Mouse (Mus musculus) kidney, embryonic 16.5 days (tissue): Measurements from ENCODE around the gene Dok4. TPM values are rescaled to one million over a fixed set of nuclear protein-coding genes. Genes with fewer than 3 reads are reported as not detected.

Experiments
- ATAC-seq: fragments of 200-750 bp; cut with Nextera tagmentation; 2 replicates; pipeline ENCODE4 v1.8.0; 2017; ENCODE audit warnings: moderate TSS enrichment; ENCODE audit not compliant: low FRiP score, low TSS enrichment
- H3K27ac ChIP-seq: fragments of 300-500 bp; sonication (generic); 2 replicates; pipeline ENCODE4 v1.5.1; 2014; ENCODE audit warnings: low read length
- H3K27me3 ChIP-seq: fragments of 300-500 bp; sonication (generic); 2 replicates; pipeline ENCODE4 v1.6.1; 2014; ENCODE audit warnings: low read length, control low read depth, mixed read lengths; ENCODE audit not compliant: insufficient read depth
- H3K36me3 ChIP-seq: fragments of 300-500 bp; sonication (generic); 2 replicates; pipeline ENCODE4 v1.6.1; 2014; ENCODE audit warnings: low read length, control low read depth, mixed read lengths; ENCODE audit not compliant: insufficient read depth
- H3K4me1 ChIP-seq: fragments of 300-500 bp; sonication (generic); 2 replicates; pipeline ENCODE4 v1.6.1; 2014; ENCODE audit warnings: low read length, control low read depth, mixed read lengths; ENCODE audit not compliant: insufficient read depth
- H3K4me2 ChIP-seq: fragments of 300-500 bp; sonication (generic); replicated peaks from 2 replicates; pipeline ENCODE4 v1.6.1; 2014; ENCODE audit warnings: low read depth, low read length
- H3K4me3 ChIP-seq: fragments of 300-500 bp; sonication (generic); 2 replicates; pipeline ENCODE4 v1.5.1; 2014; ENCODE audit warnings: mild to moderate bottlenecking, low read length
- H3K9ac ChIP-seq: fragments of 300-500 bp; sonication (generic); replicated peaks from 2 replicates; pipeline ENCODE4 v1.6.1; 2014; ENCODE audit warnings: low read length
- H3K9me3 ChIP-seq: fragments of 300-500 bp; sonication (generic); 2 replicates; pipeline ENCODE4 v1.6.1; 2016; ENCODE audit warnings: low read length, control low read depth
- WGBS: fragments of 180-500 bp; shearing (Covaris S2); extraction: QIAGEN DNeasy Blood & Tissue Kit; methylation state at CpG from one replicate; pipeline ENCODE4 v1.1.7; 2014; 5-methylcytosine and 5-hydroxymethylcytosine counted together
- polyA plus RNA-seq: library from polyadenylated mRNA; unstranded; fragments of >200 nt; fragmentation: Nextera tagmentation; extraction: Ambion mirVana; gene quantifications from 2 replicates; pipeline ENCODE4 v1.2.1, GENCODE M21; 2015

The Dok4 gene
- polyA plus RNA-seq, 1 experiment from 2014 or later: 39.3 TPM

GRCm38 (mm10) chr8:94914701-94915101 is 38.6 kb upstream of the Dok4 start:
- peak overlapping the region; percentile 29; the same call in 1 of the 2 replicates for H3K9ac ChIP-seq
- no peak for ATAC-seq
- no peaks in the 10 kb centered on the region for H3K9me3 ChIP-seq
- H3K4me3 ChIP-seq: no peak overlapping the region
- 0 out of 2 replicates have a peak, but pooled peaks cover 6% of the 10 kb centered on the region for H3K27me3 ChIP-seq
- WGBS: 48% methylated on average over 3 of the region's 3 CpGs
- peaks cover 4% of the 10 kb centered on the region; the same call in 1 of the 2 replicates for H3K36me3 ChIP-seq
- H3K27ac ChIP-seq: 0 out of 2 replicates have a peak overlapping the region, but pooled peaks have one; percentile 15
- H3K4me1 ChIP-seq: peaks cover 36% of the 10 kb centered on the region
- H3K4me2 ChIP-seq: peak overlapping the region; percentile 6; the same call in 1 of the 2 replicates

GRCm38 (mm10) chr8:94914256-94914655 is 38.1 kb upstream of the Dok4 start:
- Histone ChIP-seq H3K9me3 (no peaks in the 10 kb centered on the region), H3K27ac (no peak overlapping the region), H3K4me2 (no peak overlapping the region), H3K36me3 (peaks cover 8% of the 10 kb centered on the region; the same call in 1 of the 2 replicates), H3K9ac (no peak overlapping the region), H3K27me3 (0 out of 2 replicates have a peak, but pooled peaks cover 6% of the 10 kb centered on the region), H3K4me1 (peaks cover 36% of the 10 kb centered on the region), H3K4me3 (no peak overlapping the region)
- 83% methylated on average over 6 of the region's 6 CpGs for WGBS
- no peak for ATAC-seq

GRCm38 (mm10) chr8:94913061-94913660 is 37.0 kb upstream of the Dok4 start:
- 11% methylated on average over 70 of the region's 77 CpGs for whole genome bisulfite sequencing
- H3K27ac ChIP-seq: no peak overlapping the region
- peak overlapping the region; percentile 73 for H3K4me2 ChIP-seq
- peaks cover 40% of the 10 kb centered on the region for H3K4me1 ChIP-seq
- peak overlapping the region; percentile 46 for H3K4me3 ChIP-seq
- 0 out of 2 replicates have a peak, but pooled peaks cover 6% of the 10 kb centered on the region for H3K27me3 ChIP-seq
- H3K36me3 ChIP-seq: peaks cover 12% of the 10 kb centered on the region; the same call in 1 of the 2 replicates
- ATAC-seq: peak; percentile 40; the same call in 1 of the 2 replicates
- H3K9ac ChIP-seq: peak overlapping the region; percentile 54
- H3K9me3 ChIP-seq: no peaks in the 10 kb centered on the region

- Histone ChIP-seq H3K9me3 (no peaks in the 10 kb centered on the region), H3K4me1 (peaks cover 38% of the 10 kb centered on the region), H3K4me2 (no peak overlapping the region), H3K27ac (peak overlapping the region; percentile 66), H3K27me3 (0 out of 2 replicates have a peak, but pooled peaks cover 5% of the 10 kb centered on the region), H3K4me3 (no peak overlapping the region), H3K9ac (no peak overlapping the region), H3K36me3 (peaks cover 31% of the 10 kb centered on the region)
- WGBS: 5% methylated on average over 4 of the region's 4 CpGs
- no peak for ATAC-seq
Observed at GRCm38 (mm10) chr8:94908847-94909246, 32.7 kb upstream of the Dok4 start.

GRCm38 (mm10) chr8:94907591-94908300 is 31.6 kb upstream of the Dok4 start:
- 0 out of 2 replicates have a peak, but pooled peaks cover 3% of the 10 kb centered on the region for H3K27me3 ChIP-seq
- peak overlapping the region; percentile 66 for H3K27ac ChIP-seq
- H3K36me3 ChIP-seq: peaks cover 35% of the 10 kb centered on the region
- no peak overlapping the region for H3K4me3 ChIP-seq
- H3K9me3 ChIP-seq: no peaks in the 10 kb centered on the region
- 77% methylated on average over 18 of the region's 18 CpGs for WGBS
- peaks cover 39% of the 10 kb centered on the region for H3K4me1 ChIP-seq
- no peak overlapping the region for H3K4me2 ChIP-seq
- ATAC-seq: no peak
- H3K9ac ChIP-seq: no peak overlapping the region

- peak; percentile 37 for ATAC-seq
- Histone ChIP-seq H3K4me2 (no peak overlapping the region), H3K4me3 (no peak overlapping the region), H3K4me1 (peaks cover 60% of the 10 kb centered on the region), H3K9me3 (no peaks in the 10 kb centered on the region), H3K9ac (no peak overlapping the region; the same call in 1 of the 2 replicates), H3K27ac (peak overlapping the region; percentile 82), H3K36me3 (peaks cover 41% of the 10 kb centered on the region), H3K27me3 (no peaks in the 10 kb centered on the region)
- 59% methylated on average over 12 of the region's 12 CpGs for whole genome bisulfite sequencing
Observed at GRCm38 (mm10) chr8:94904450-94905175, 28.5 kb upstream of the Dok4 start.

- Histone ChIP-seq H3K36me3 (peaks cover 38% of the 10 kb centered on the region), H3K4me3 (no peak overlapping the region), H3K27ac (peak overlapping the region; percentile 82), H3K27me3 (no peaks in the 10 kb centered on the region), H3K9me3 (no peaks in the 10 kb centered on the region), H3K4me1 (peaks cover 67% of the 10 kb centered on the region), H3K4me2 (0 out of 2 replicates have a peak overlapping the region, but pooled peaks have one; percentile 14), H3K9ac (no peak overlapping the region)
- 14% methylated on average over 12 of the region's 12 CpGs for WGBS
- ATAC-seq: peak; percentile 49
Observed at GRCm38 (mm10) chr8:94903709-94904108, 27.6 kb upstream of the Dok4 start.

GRCm38 (mm10) chr8:94901031-94901430 is 24.9 kb upstream of the Dok4 start:
- no peaks in the 10 kb centered on the region for H3K9me3 ChIP-seq
- peaks cover 61% of the 10 kb centered on the region for H3K4me1 ChIP-seq
- 0 out of 2 replicates have a peak overlapping the region, but pooled peaks have one; percentile 39 for H3K9ac ChIP-seq
- peaks cover 24% of the 10 kb centered on the region; the same call in 1 of the 2 replicates for H3K36me3 ChIP-seq
- WGBS: 12% methylated on average over 5 of the region's 5 CpGs
- no peak overlapping the region for H3K4me2 ChIP-seq
- no peaks in the 10 kb centered on the region for H3K27me3 ChIP-seq
- H3K4me3 ChIP-seq: no peak overlapping the region
- ATAC-seq: no peak
- peak overlapping the region; percentile 75 for H3K27ac ChIP-seq

- H3K4me3 ChIP-seq: no peak overlapping the region
- ATAC-seq: no peak
- no peaks in the 10 kb centered on the region for H3K27me3 ChIP-seq
- no peaks in the 10 kb centered on the region for H3K9me3 ChIP-seq
- no peak overlapping the region for H3K4me2 ChIP-seq
- H3K9ac ChIP-seq: 0 out of 2 replicates have a peak overlapping the region, but pooled peaks have one; percentile 28
- H3K36me3 ChIP-seq: peaks cover 19% of the 10 kb centered on the region; the same call in 1 of the 2 replicates
- WGBS: 13% methylated on average over 6 of the region's 6 CpGs
- peaks cover 57% of the 10 kb centered on the region for H3K4me1 ChIP-seq
- peak overlapping the region; percentile 75; the same call in 1 of the 2 replicates for H3K27ac ChIP-seq
Observed at GRCm38 (mm10) chr8:94900617-94901016, 24.5 kb upstream of the Dok4 start.
